Mouse (Mus musculus): Measurements from ENCODE around the gene Axin1. TPM values are rescaled to one million over a fixed set of nuclear protein-coding genes. Genes with fewer than 3 reads are reported as not detected.

The Axin1 gene
- polyA plus RNA-seq, 1 experiment from 2014 or later: 8.8 TPM

DNA sequence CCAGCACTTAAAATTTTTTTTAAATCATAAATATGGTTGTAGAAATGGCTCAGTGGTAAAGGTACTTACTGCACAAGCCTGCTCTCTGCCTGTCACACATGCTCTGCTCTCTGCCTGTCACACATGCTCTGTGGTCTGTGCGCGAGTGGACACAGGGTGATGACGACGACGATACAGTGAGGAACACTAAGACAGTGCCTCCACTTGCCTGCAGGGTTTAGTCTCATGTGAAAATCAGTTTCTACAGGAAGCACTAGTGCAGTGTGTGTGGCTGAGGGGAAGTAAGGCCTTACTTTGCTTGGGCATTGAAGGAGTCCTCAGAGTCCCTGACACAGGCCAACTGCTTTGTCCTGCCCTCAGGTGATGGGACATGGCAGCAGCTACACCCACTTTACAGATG lies 91.3 kb downstream of the Axin1 start:
- 87% methylated on average over 5 of the region's 5 CpGs for WGBS
- H3K36me3 ChIP-seq: no peaks in the 10 kb centered on the region
- H3K4me3 ChIP-seq: no peak overlapping the region
- no peak for ATAC-seq (replicated peaks; ENCODE audit: insufficient number of reproducible peaks, insufficient read depth, low FRiP score, low read depth)
- H3K27me3 ChIP-seq: no peaks in the 10 kb centered on the region
- no peak overlapping the region for H3K9ac ChIP-seq
- H3K4me1 ChIP-seq (replicated peaks): peaks cover 8% of the 10 kb centered on the region
- H3K9me3 ChIP-seq (replicated peaks): no peaks in the 10 kb centered on the region
- H3K4me2 ChIP-seq: no peak overlapping the region
- H3K27ac ChIP-seq: no peak overlapping the region

DNA sequence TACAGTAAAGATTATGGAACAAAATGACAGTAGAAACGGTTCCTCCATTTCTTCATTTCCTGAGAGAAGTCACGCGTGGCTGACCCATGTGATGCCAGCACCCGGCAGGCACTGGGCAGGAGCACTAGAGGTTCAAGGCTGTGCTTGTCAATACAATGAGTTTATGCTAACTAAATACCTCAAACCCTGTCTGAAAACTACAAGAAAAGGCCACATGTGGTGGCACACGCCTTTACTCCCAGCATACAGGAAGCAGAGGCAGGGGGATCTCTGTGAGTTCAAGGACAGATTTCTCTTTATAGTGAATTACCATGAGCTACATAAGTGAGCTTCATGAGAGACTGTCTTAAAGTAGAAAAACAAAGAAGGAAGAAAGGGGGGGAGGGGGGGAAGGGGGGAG lies 92.7 kb downstream of the Axin1 start:
- WGBS: 84% methylated on average over 5 of the region's 5 CpGs
- Histone ChIP-seq H3K9me3 (replicated peaks) (no peaks in the 10 kb centered on the region), H3K9ac (no peak overlapping the region), H3K27ac (no peak overlapping the region), H3K4me1 (replicated peaks) (no peaks in the 10 kb centered on the region), H3K4me2 (no peak overlapping the region), H3K4me3 (no peak overlapping the region), H3K27me3 (no peaks in the 10 kb centered on the region), H3K36me3 (no peaks in the 10 kb centered on the region)
- ATAC-seq (replicated peaks; ENCODE audit: insufficient number of reproducible peaks, insufficient read depth, low FRiP score, low read depth): no peak

DNA sequence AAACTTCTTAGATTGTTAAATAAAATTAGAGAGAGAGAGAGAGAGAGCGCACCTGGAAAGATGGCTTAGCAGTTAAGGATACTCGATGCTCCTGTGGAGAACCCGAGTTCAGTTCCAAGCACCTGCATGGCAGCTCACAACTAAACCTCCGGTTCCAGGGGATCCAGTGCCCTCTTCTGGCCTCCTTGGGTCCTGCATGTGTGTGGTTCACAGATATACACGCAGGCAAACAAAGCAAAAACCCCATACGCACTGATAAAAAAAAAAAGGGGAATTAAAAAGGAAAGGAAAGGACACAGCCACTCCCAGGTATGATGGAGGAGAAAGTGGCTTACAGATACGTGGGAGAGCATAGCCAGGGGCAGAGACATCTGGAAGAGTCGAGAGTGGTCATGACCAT lies 94.4 kb downstream of the Axin1 start:
- Histone ChIP-seq H3K27ac (no peak overlapping the region), H3K9ac (no peak overlapping the region), H3K27me3 (no peaks in the 10 kb centered on the region), H3K36me3 (no peaks in the 10 kb centered on the region), H3K4me3 (no peak overlapping the region), H3K4me1 (replicated peaks) (no peaks in the 10 kb centered on the region), H3K9me3 (replicated peaks) (no peaks in the 10 kb centered on the region), H3K4me2 (no peak overlapping the region)
- no peak for ATAC-seq (replicated peaks; ENCODE audit: insufficient number of reproducible peaks, insufficient read depth, low FRiP score, low read depth)
- WGBS: 72% methylated on average over 8 of the region's 8 CpGs

DNA sequence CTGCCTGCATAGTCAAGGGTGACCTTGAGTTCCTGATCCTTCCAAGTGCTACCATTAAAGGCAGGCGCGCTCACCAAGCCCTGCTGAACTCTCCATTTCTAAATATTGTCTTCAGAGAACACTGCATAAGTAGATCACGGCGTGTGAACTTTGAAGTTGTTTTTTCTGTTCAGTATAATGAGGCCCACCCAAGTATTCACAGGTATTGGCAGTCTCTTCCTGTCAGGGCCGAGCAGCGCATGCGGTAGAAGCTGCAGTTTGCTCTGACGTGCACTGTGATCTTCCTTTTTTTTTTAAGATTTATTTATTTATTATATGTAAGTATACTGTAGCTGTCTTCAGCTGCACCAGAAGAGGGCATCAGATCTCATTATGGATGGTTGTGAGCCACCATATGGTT lies 95.9 kb downstream of the Axin1 start:
- no peaks in the 10 kb centered on the region for H3K36me3 ChIP-seq
- H3K27me3 ChIP-seq: no peaks in the 10 kb centered on the region
- H3K4me1 ChIP-seq (replicated peaks): no peaks in the 10 kb centered on the region
- 87% methylated on average over 8 of the region's 8 CpGs for WGBS
- no peak overlapping the region for H3K9ac ChIP-seq
- no peak overlapping the region for H3K27ac ChIP-seq
- H3K4me2 ChIP-seq: no peak overlapping the region
- no peak for ATAC-seq (replicated peaks; ENCODE audit: insufficient number of reproducible peaks, insufficient read depth, low FRiP score, low read depth)
- no peak overlapping the region for H3K4me3 ChIP-seq
- H3K9me3 ChIP-seq (replicated peaks): no peaks in the 10 kb centered on the region

DNA sequence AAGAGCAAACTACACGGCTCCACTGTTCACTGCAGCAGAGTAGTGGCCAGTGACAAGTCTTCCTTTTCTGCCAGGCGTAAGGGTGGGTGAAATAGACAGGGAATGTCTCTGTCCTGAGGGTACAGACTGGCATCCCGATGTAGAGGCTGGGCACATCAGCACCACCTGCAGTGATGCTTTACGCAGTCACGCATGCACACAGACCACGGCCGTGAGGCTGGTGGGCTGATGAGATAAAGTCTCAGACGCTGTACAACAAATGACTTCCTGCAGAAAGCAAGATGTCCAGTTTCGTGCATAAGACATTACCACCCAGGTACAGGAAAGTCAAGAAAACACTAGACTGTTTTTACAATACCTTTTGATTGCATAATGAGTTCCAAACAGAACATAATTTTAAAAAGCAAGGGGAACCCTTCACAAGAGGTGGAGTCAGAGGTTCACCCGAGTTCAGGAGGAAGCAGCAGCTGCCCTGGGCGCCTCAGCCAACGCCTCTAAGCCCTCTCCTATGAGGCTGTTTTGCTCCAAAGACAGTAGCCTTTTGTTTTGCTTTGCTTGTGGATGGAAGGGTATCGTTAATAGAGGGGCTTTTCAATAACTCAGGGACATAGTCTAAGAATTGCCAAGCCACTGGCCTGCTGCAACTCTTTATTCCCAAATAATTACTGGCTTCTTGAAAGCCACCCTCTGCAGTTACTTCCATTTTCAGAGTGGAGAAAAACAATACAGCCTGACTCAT lies 96.8 kb downstream of the Axin1 start:
- no peak overlapping the region for H3K4me3 ChIP-seq
- H3K4me2 ChIP-seq: no peak overlapping the region
- no peaks in the 10 kb centered on the region for H3K36me3 ChIP-seq
- 59% methylated on average over 13 of the region's 13 CpGs for WGBS
- no peaks in the 10 kb centered on the region for H3K4me1 ChIP-seq (replicated peaks)
- no peaks in the 10 kb centered on the region for H3K9me3 ChIP-seq (replicated peaks)
- no peaks in the 10 kb centered on the region for H3K27me3 ChIP-seq
- H3K9ac ChIP-seq: no peak overlapping the region
- no peak for ATAC-seq (replicated peaks; ENCODE audit: insufficient number of reproducible peaks, insufficient read depth, low FRiP score, low read depth)
- H3K27ac ChIP-seq: no peak overlapping the region

DNA sequence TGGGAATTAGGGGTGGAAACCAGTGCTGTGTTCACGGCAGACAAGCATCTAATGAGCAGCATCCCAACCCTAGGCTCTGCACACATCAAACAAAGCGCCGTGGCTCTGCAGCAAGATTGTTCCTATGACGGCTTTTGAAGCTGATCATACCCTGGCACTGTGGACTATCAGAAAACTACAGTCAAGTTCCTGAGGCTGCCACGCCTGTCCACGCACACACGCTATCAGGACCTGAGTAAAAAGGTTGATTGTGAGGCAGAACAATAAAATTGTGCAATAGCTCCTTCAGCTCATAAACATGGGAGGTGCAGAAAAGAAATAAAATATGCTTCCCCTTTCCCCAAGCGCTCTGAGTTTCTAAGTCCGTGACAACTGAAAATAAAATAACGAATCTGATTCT lies 99.2 kb downstream of the Axin1 start:
- H3K4me1 ChIP-seq (replicated peaks): no peaks in the 10 kb centered on the region; the same call in 1 of the 2 replicates
- no peaks in the 10 kb centered on the region for H3K27me3 ChIP-seq
- no peak for ATAC-seq (replicated peaks; ENCODE audit: insufficient number of reproducible peaks, insufficient read depth, low FRiP score, low read depth)
- H3K9ac ChIP-seq: no peak overlapping the region
- no peak overlapping the region for H3K4me2 ChIP-seq
- H3K36me3 ChIP-seq: no peaks in the 10 kb centered on the region
- no peak overlapping the region for H3K4me3 ChIP-seq
- H3K27ac ChIP-seq: no peak overlapping the region
- 85% methylated on average over 10 of the region's 10 CpGs for WGBS
- no peaks in the 10 kb centered on the region for H3K9me3 ChIP-seq (replicated peaks)

DNA sequence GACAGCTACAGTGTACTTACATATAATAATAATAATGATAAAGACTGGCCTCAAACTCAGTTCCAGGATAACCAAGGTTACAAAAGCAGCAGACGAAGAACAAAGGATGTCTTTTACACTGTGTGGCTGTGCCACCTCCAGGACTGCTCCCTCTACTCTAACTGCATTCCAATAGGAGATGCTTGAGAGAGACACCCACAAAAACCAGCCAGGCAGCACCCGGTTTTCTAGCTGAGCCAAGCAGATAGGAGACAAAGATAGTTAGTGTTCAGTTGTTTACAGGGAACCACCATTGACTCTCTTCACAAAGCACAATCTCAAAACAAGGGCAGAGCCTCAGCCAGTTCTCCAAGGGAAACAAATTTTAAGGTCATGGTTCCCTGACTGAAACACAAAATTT lies 101.1 kb downstream of the Axin1 start:
- no peak overlapping the region for H3K9ac ChIP-seq
- WGBS: 65% methylated on average over 2 of the region's 2 CpGs
- no peak for ATAC-seq (replicated peaks; ENCODE audit: insufficient number of reproducible peaks, insufficient read depth, low FRiP score, low read depth)
- H3K9me3 ChIP-seq (replicated peaks): no peaks in the 10 kb centered on the region
- H3K4me3 ChIP-seq: no peak overlapping the region
- H3K4me1 ChIP-seq (replicated peaks): peaks cover 5% of the 10 kb centered on the region
- no peak overlapping the region for H3K27ac ChIP-seq
- no peak overlapping the region for H3K4me2 ChIP-seq
- H3K36me3 ChIP-seq: no peaks in the 10 kb centered on the region
- no peaks in the 10 kb centered on the region for H3K27me3 ChIP-seq

DNA sequence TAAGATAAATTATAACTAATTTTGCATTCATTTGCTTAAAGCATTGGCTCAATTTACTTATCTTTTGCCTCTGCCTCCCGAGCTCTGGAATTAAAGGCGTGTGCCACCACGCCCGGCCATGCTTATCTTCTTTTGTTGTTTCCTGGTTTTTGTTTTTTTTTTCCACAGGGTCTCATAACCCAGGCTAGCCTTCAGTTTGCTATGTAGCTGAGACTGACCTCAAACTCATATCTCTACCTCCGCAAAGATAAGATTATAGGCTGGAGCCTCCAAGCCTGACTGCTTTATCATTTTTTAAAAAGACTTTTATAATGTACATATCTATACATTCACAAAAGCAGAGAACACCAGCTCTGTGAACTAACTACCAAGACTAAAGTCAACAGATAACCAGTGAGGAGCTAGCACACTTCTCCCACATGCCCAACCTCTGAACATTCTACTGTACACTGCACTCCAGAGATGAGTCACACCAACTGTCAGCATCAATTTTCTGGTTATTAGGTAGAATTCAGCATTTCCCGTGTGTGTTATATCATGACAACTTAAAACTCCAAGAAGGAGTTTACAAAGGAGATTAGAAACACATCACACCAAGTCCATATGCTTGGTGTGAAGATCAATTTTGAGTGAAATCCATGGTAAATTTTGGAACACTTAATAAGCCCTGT lies 101.8 kb downstream of the Axin1 start:
- no peaks in the 10 kb centered on the region for H3K9me3 ChIP-seq (replicated peaks)
- no peak overlapping the region for H3K27ac ChIP-seq
- H3K4me2 ChIP-seq: no peak overlapping the region
- no peak overlapping the region for H3K9ac ChIP-seq
- no peak for ATAC-seq (replicated peaks; ENCODE audit: insufficient number of reproducible peaks, insufficient read depth, low FRiP score, low read depth)
- no peak overlapping the region for H3K4me3 ChIP-seq
- 50% methylated on average over 6 of the region's 6 CpGs for WGBS
- no peaks in the 10 kb centered on the region for H3K27me3 ChIP-seq
- peaks cover 5% of the 10 kb centered on the region for H3K4me1 ChIP-seq (replicated peaks)
- H3K36me3 ChIP-seq: no peaks in the 10 kb centered on the region

DNA sequence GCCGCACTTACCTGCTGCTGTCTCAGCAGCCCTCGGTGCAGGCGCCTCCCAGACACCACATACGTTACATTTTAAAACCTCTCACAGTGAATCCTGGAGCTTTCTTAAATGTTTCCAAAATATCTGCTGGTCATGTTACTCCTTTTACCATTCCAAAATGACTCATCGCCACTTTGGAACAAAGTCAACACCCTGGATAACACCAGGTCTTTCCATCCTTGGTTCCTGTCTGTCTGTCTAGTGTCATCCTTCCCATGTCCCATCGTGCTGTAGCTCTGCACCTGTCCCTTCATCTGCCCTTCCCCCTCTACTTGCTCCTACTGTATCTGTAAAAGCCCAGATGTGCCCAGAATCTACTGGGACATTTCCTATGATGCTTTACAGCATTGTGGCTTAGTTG lies 102.5 kb downstream of the Axin1 start:
- Histone ChIP-seq H3K4me3 (no peak overlapping the region), H3K4me2 (no peak overlapping the region), H3K27me3 (no peaks in the 10 kb centered on the region), H3K4me1 (replicated peaks) (peaks cover 5% of the 10 kb centered on the region), H3K27ac (no peak overlapping the region), H3K9ac (no peak overlapping the region), H3K9me3 (replicated peaks) (no peaks in the 10 kb centered on the region), H3K36me3 (no peaks in the 10 kb centered on the region)
- ATAC-seq (replicated peaks; ENCODE audit: insufficient number of reproducible peaks, insufficient read depth, low FRiP score, low read depth): no peak
- 67% methylated on average over 6 of the region's 6 CpGs for WGBS

DNA sequence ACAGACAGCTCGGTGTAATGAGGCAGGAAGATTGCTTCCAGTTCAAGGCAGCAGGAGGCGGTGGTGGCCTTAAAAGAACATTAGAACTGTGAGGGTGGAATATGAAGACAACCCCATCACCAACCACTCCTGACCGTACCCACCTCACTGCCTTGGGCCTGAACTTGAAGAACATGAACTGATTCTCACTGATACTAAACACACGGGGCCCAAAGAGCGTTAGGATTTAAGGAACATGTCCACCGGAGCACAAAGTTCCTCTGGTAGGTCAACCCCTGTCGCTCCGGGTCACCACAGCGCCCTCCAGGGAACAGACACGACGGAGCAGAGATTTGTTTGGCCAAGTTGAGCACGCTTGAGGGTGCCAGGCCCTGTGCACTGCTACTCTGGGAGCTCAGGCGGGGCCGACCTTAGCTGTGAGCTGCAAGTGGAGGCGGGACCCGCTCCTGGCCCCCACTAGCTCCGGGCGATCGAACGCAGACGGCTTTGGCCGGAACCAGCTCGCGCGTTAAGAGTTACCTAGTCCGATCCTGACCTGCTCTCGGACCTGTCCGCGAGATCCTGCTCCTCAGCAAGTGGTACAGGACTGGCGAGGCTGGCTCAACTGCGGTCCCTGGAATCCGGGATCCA lies 105.1 kb downstream of the Axin1 start:
- Histone ChIP-seq H3K9me3 (replicated peaks) (no peaks in the 10 kb centered on the region), H3K4me1 (replicated peaks) (peaks cover 5% of the 10 kb centered on the region), H3K4me2 (peak overlapping the region; percentile 91), H3K4me3 (peak overlapping the region; percentile 81), H3K27ac (peak overlapping the region; percentile 90), H3K36me3 (no peaks in the 10 kb centered on the region), H3K9ac (peak overlapping the region; percentile 79), H3K27me3 (no peaks in the 10 kb centered on the region)
- ATAC-seq (replicated peaks; ENCODE audit: insufficient number of reproducible peaks, insufficient read depth, low FRiP score, low read depth): peak; percentile 70
- WGBS: under 1% methylated on average over 32 of the region's 32 CpGs

DNA sequence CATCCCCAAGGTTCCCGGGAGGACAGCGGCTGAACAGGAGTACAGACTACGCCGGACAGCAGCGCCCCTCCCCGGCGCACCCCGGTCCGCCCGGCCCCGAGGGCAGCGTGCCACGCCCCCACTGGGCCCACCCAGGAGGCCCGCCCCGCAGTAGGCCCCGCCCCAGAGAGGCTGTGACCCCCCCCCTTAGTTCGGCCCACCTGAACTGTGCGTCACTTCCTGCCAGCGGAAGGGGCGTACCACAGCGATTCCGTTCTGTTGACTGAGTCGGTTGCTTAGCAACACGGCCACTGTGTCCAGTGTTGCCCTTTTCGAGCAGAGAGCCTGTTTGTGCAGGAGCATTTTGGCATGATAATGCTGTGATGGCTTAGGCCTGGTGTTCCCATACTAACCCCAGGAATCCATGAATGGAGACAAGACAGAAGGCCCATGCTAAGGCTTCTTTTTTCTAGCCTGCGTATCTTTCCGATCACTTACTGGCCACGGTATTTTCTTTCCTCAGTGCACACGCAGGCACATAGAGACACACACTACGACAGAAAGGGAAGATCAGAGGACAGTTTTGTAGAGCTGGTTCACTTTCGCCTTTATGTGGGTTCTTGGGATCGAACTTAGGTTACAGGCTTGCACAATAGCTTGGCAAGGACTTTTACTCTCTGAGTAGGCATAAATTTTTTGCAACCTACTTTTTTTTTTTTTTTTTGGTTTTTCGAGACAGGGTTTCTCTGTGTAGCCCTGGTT lies 105.8 kb downstream of the Axin1 start, which contains the start of gene Fam234a:
Fam234a (minus strand) TSS at position 142 of the 741 bp plus-strand sequence.
- 6% methylated on average over 33 of the region's 33 CpGs for WGBS
- Histone ChIP-seq H3K9ac (peak within 1 kb of the TSS; percentile 79), H3K4me1 (replicated peaks) (peaks cover 5% of the 10 kb centered on the region), H3K27me3 (no peaks in the 10 kb centered on the region), H3K4me3 (peak within 1 kb of the TSS; percentile 81), H3K36me3 (no peaks in the 10 kb centered on the region), H3K4me2 (peak within 1 kb of the TSS; percentile 91), H3K9me3 (replicated peaks) (no peaks in the 10 kb centered on the region), H3K27ac (peak within 1 kb of the TSS; percentile 90)
- ATAC-seq (replicated peaks; ENCODE audit: insufficient number of reproducible peaks, insufficient read depth, low FRiP score, low read depth): peak; percentile 96
